Mouse (Mus musculus) midbrain, embryonic 16.5 days (tissue): Measurements from ENCODE around the gene Fam209. TPM values are rescaled to one million over a fixed set of nuclear protein-coding genes. Genes with fewer than 3 reads are reported as not detected.

ENCODE experiments used
- ATAC-seq: fragments of 200-750 bp; cut with Nextera tagmentation; 2 replicates; pipeline ENCODE4 v1.8.0; 2017; ENCODE audit warnings: moderate TSS enrichment
- H3K27ac ChIP-seq: fragments of 300-500 bp; sonication (generic); 2 replicates; pipeline ENCODE4 v1.5.1; 2014; ENCODE audit warnings: mild to moderate bottlenecking, low read length, mixed read lengths
- H3K27me3 ChIP-seq: fragments of 300-500 bp; sonication (generic); 2 replicates; pipeline ENCODE4 v1.6.1; 2014; ENCODE audit warnings: low read depth, low read length, mixed read lengths; ENCODE audit not compliant: control insufficient read depth, insufficient read depth
- H3K36me3 ChIP-seq: fragments of 300-500 bp; sonication (generic); 2 replicates; pipeline ENCODE4 v1.6.1; 2014; ENCODE audit warnings: mild to moderate bottlenecking, low read length, moderate library complexity, mixed read lengths; ENCODE audit not compliant: control insufficient read depth, insufficient read depth
- H3K4me1 ChIP-seq: fragments of 300-500 bp; sonication (generic); 2 replicates; pipeline ENCODE4 v1.6.1; 2014; ENCODE audit warnings: mild to moderate bottlenecking, low read length, mixed read lengths; ENCODE audit not compliant: control insufficient read depth, insufficient read depth
- H3K4me2 ChIP-seq: fragments of 300-500 bp; sonication (generic); 2 replicates; pipeline ENCODE4 v1.6.1; 2014; ENCODE audit warnings: mild to moderate bottlenecking, low read length, mixed read lengths
- H3K4me3 ChIP-seq: fragments of 300-500 bp; sonication (generic); 2 replicates; pipeline ENCODE4 v1.5.1; 2014; ENCODE audit warnings: low read depth, mild to moderate bottlenecking, low read length, moderate library complexity, mixed read lengths
- H3K9ac ChIP-seq: fragments of 300-500 bp; sonication (generic); 2 replicates; pipeline ENCODE4 v1.6.1; 2014; ENCODE audit warnings: low read depth, low read length, mixed read lengths
- H3K9me3 ChIP-seq: fragments of 300-500 bp; sonication (generic); replicated peaks from 2 replicates; pipeline ENCODE4 v1.6.1; 2014; ENCODE audit warnings: mild to moderate bottlenecking, low read length, mixed read lengths; ENCODE audit not compliant: control insufficient read depth, poor library complexity, severe bottlenecking
- WGBS: fragments of 180-500 bp; shearing (Covaris S2); extraction: QIAGEN DNeasy Blood & Tissue Kit; methylation state at CpG from one replicate; pipeline ENCODE4 v1.1.7; 2014; 5-methylcytosine and 5-hydroxymethylcytosine counted together
- polyA plus RNA-seq: library from polyadenylated mRNA; unstranded; fragments of >200 nt; fragmentation: Nextera tagmentation; extraction: Ambion mirVana; gene quantifications from 2 replicates; pipeline ENCODE4 v1.2.1, GENCODE M21; 2015

Gene Fam209
- polyA plus RNA-seq, 1 experiment from 2014 or later, result not detected

GRCm38 (mm10) chr2:172484696-172485370 is 12.5 kb downstream of the Fam209 start:
- Histone ChIP-seq H3K27me3 (no peaks in the 10 kb centered on the region), H3K27ac (no peak overlapping the region), H3K4me1 (no peaks in the 10 kb centered on the region), H3K4me2 (no peak overlapping the region), H3K9me3 (no peaks in the 10 kb centered on the region), H3K4me3 (no peak overlapping the region), H3K36me3 (no peaks in the 10 kb centered on the region), H3K9ac (no peak overlapping the region)
- 51% methylated on average over 12 of the region's 12 CpGs for WGBS
- no peak for ATAC-seq

- Histone ChIP-seq H3K36me3 (no peaks in the 10 kb centered on the region), H3K9ac (no peak overlapping the region), H3K27ac (no peak overlapping the region), H3K4me2 (no peak overlapping the region), H3K27me3 (no peaks in the 10 kb centered on the region), H3K4me3 (no peak overlapping the region), H3K4me1 (no peaks in the 10 kb centered on the region), H3K9me3 (no peaks in the 10 kb centered on the region)
- WGBS, result 77% methylated on average over 8 of the region's 8 CpGs
- ATAC-seq, result no peak
Observed at GRCm38 (mm10) chr2:172496736-172497345, 24.5 kb downstream of the Fam209 start.

DNA sequence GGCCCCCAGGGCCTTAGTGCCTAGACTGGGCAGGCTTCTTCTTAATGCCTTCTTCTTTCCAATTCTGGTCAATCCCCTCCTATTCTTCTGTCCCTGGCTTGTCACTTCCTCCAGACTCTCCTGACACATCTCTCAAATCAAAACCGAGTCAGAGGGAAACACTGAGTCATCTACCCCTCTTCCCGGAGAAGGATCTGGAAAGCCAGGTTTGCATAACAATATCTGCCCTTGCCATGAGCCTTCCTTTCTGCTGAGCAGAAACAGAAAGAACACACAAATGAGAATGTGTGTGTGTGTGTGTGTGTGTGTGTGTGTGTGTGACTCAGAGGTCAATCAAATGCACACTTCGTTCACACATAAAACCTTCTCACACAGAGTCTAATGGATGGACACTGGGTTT is 26.5 kb downstream of the Fam209 start:
- no peak overlapping the region for H3K4me2 ChIP-seq
- H3K36me3 ChIP-seq, result no peaks in the 10 kb centered on the region
- H3K27me3 ChIP-seq, result no peaks in the 10 kb centered on the region
- H3K9me3 ChIP-seq, result no peaks in the 10 kb centered on the region
- H3K4me3 ChIP-seq, result no peak overlapping the region
- H3K9ac ChIP-seq, result no peak overlapping the region
- 37% methylated on average over 3 of the region's 3 CpGs for WGBS
- H3K27ac ChIP-seq, result no peak overlapping the region
- no peaks in the 10 kb centered on the region for H3K4me1 ChIP-seq
- ATAC-seq, result no peak

DNA sequence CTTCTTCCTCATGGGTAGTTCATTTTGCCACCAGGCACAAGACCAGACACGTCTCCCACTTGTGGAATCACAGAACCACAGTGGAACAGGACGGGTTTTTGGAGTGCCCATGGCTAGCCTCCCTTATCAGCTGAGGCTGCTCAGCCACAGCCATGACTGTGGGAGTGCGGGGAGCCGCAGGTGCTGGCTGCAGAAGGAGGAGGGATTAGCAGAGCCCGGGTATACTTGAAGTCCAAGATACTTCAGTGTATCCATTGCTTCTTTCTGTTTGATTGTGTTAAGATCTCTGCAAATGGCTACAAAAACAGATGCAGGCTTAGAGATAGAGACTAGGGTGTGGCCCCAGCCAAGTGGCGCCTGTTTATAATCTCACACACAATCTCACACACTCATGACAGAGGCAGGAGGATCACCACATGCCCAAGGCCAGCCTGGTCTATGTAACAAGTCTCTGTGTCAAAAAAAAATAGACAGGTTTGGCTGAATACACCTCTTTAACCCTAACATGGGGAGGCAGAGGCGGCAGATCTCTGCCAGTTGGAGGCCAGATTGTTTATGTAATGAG is 28.5 kb downstream of the Fam209 start:
- H3K36me3 ChIP-seq, result no peaks in the 10 kb centered on the region
- no peak overlapping the region for H3K9ac ChIP-seq
- ATAC-seq, result no peak
- H3K9me3 ChIP-seq, result no peaks in the 10 kb centered on the region
- H3K27me3 ChIP-seq, result no peaks in the 10 kb centered on the region
- no peak overlapping the region for H3K4me3 ChIP-seq
- no peak overlapping the region for H3K27ac ChIP-seq
- no peaks in the 10 kb centered on the region for H3K4me1 ChIP-seq
- H3K4me2 ChIP-seq, result no peak overlapping the region
- WGBS, result 51% methylated on average over 7 of the region's 7 CpGs

- no peak for ATAC-seq
- no peak overlapping the region for H3K27ac ChIP-seq
- H3K9me3 ChIP-seq, result no peaks in the 10 kb centered on the region
- no peaks in the 10 kb centered on the region for H3K36me3 ChIP-seq
- no peak overlapping the region for H3K9ac ChIP-seq
- no peak overlapping the region for H3K4me3 ChIP-seq
- no peak overlapping the region for H3K4me2 ChIP-seq
- H3K4me1 ChIP-seq, result no peaks in the 10 kb centered on the region
- no peaks in the 10 kb centered on the region for H3K27me3 ChIP-seq
- 4% methylated on average over 4 of the region's 4 CpGs for WGBS
Observed at GRCm38 (mm10) chr2:172501341-172501740, 29.0 kb downstream of the Fam209 start.

- H3K4me1 ChIP-seq, result no peaks in the 10 kb centered on the region
- H3K27me3 ChIP-seq, result no peaks in the 10 kb centered on the region
- H3K36me3 ChIP-seq, result no peaks in the 10 kb centered on the region
- no peak overlapping the region for H3K4me2 ChIP-seq
- H3K4me3 ChIP-seq, result no peak overlapping the region
- H3K9me3 ChIP-seq, result no peaks in the 10 kb centered on the region
- H3K9ac ChIP-seq, result no peak overlapping the region
- ATAC-seq, result no peak
- 80% methylated on average over 14 of the region's 14 CpGs for WGBS
- H3K27ac ChIP-seq, result no peak overlapping the region
Observed at GRCm38 (mm10) chr2:172502168-172502567, 29.8 kb downstream of the Fam209 start.

GRCm38 (mm10) chr2:172506121-172506520 is 33.8 kb downstream of the Fam209 start:
- Histone ChIP-seq H3K27me3 (no peaks in the 10 kb centered on the region), H3K4me2 (no peak overlapping the region), H3K4me1 (no peaks in the 10 kb centered on the region), H3K27ac (no peak overlapping the region), H3K36me3 (no peaks in the 10 kb centered on the region), H3K9me3 (no peaks in the 10 kb centered on the region), H3K4me3 (no peak overlapping the region), H3K9ac (no peak overlapping the region)
- WGBS, result 88% methylated on average over 7 of the region's 7 CpGs
- ATAC-seq, result no peak

- no peaks in the 10 kb centered on the region for H3K4me1 ChIP-seq
- ATAC-seq, result no peak
- H3K27me3 ChIP-seq, result no peaks in the 10 kb centered on the region
- H3K9ac ChIP-seq, result no peak overlapping the region
- no peak overlapping the region for H3K27ac ChIP-seq
- H3K4me3 ChIP-seq, result no peak overlapping the region
- WGBS, result 90% methylated on average over 15 of the region's 15 CpGs
- H3K9me3 ChIP-seq, result no peaks in the 10 kb centered on the region
- no peak overlapping the region for H3K4me2 ChIP-seq
- no peaks in the 10 kb centered on the region for H3K36me3 ChIP-seq
Observed at GRCm38 (mm10) chr2:172510056-172510712, 37.9 kb downstream of the Fam209 start.

GRCm38 (mm10) chr2:172510899-172511298 is 38.6 kb downstream of the Fam209 start:
- Histone ChIP-seq H3K9ac (no peak overlapping the region), H3K36me3 (no peaks in the 10 kb centered on the region), H3K27me3 (no peaks in the 10 kb centered on the region), H3K4me2 (no peak overlapping the region), H3K4me3 (no peak overlapping the region), H3K9me3 (no peaks in the 10 kb centered on the region), H3K27ac (no peak overlapping the region), H3K4me1 (no peaks in the 10 kb centered on the region)
- WGBS, result 64% methylated on average over 3 of the region's 3 CpGs
- no peak for ATAC-seq
